Mouse (Mus musculus): ENCODE data around the gene Cct4.

The Cct4 gene

DNA sequence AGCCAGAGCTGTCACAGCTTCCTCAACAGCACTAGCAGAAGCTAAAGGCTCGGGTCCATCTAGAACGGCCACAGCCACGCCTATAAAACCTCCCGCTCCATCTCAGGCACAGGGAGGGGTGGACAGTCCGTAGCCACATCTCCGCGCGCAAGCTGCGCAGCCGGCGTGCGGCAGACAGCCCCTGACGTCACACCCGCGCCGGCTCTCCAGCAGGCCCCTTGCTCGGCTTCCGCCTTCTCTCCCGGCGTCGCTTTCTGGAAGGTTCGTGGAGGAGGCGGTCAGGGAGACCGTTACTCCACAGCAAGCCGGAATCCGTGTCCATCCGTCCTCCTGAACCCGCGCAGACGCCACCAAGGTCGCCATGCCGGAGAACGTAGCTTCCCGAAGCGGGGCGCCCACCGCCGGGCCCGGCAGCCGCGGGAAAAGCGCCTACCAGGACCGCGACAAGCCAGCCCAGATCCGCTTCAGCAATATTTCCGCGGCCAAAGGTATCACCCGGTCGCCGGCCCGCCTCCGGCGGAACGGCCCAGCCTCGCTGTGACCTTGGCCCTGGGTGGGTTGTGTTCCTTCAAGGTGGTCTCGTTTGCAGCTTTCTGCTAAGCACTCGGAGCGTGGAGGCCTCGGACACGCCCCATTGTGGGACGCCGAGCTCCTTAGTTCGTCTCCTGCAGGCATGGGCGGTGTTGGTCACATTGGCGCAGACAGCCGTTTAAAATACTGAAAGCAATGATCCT is at the start of gene Cct4:
TSS of gene Cct4 (plus strand) at position 127 of the 734 bp plus-strand sequence.
- peak; percentile 94 for DNase-seq

DNA sequence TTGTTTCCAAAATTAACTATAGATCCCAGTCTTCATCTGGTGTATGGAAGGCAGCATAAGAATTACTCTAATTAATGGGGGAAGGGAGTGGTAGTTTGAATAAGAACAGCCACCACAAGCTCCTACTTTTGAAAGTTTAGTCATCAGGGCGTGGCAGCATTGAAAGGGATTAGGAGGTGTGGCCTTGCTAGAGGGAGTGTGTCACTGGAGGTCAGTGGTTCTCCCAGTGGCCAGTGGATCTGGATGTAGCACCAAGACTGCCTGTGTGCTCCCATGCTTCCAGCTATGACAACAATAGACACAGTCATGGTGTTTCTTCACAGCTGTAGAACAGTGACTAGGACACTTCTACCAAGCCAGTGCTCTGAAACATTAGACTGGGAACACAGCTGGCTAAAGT is 41.2 kb upstream of the Cct4 start:
- DNase-seq, result no peak

DNA sequence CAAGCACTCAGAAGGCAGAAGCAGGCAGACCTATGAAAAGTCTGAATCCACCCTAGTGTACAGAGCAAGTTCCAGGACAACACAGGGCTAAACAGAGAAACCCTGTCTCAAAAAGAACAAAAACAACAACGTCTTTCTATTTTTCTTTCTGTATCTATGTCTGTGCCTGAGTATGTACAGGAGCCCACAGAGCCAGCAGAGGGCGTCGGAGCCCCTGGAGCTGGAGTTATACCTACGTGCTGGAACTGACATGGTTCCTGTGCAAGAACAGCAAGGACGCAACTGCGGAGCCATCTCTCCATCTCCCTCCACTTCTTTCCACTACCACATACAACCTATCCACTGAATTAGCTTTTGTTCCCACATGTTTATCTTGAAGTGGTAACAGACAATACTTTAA is 40.2 kb upstream of the Cct4 start:
- no peak for DNase-seq

DNA sequence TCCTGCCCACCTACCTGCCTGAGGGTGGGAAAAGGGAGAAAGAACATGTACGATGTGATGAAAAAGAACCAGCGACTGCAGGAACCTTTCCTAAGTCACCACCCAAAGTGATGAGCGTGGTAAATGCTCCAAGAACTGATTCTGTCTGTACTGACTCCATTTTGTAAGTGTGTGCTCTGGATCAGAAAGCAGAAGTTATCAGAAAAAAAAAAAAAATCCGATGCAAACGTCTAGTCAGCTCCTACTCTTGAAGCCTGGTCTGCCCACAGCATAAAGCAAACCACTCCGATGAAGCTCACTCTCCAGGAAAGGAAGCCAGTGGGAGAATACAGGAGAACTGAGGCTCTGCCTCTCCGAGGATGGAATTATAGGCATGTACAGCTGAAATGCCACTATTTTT is 37.7 kb upstream of the Cct4 start:
- no peak for DNase-seq

DNA sequence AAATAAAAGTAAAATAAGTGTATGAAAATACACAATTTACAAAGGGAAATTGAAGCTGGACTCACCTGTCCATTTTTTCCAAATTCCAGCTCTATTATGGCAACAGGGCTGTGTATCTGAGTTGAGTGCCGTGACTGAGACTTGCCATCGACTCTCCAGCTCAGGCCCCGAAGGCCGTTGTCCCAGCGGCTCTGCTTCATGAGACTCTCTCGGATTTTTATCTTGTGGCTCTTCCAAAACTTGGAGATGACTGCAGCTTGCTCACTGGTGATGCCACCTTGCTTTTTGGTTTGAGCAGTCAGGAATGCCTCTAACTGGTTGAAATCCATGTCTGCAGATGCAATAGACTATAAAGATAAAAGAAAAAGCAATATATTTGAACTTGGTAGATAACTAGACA is 34.0 kb upstream of the Cct4 start:
- no peak for DNase-seq

DNA sequence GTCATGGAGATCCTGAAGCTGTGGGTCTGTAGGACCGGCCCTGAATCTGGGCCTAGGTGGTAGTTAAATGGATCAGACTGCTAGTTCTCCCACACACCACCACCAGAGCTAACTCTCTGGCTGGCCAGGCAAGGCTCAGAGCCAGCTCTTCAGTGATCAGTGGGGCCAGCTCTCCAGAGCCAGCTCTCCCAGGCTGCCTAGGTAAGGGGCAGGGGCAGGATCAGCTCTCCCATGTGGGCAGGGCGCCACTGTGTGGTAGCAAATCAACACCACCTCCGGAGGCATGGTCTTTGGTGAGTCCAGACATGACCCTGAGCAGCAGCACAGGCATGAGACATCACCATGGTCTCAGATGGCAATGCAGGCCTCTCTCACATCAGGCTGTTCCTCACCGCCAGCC is 33.5 kb upstream of the Cct4 start:
- DNase-seq, result peak; percentile 90

DNA sequence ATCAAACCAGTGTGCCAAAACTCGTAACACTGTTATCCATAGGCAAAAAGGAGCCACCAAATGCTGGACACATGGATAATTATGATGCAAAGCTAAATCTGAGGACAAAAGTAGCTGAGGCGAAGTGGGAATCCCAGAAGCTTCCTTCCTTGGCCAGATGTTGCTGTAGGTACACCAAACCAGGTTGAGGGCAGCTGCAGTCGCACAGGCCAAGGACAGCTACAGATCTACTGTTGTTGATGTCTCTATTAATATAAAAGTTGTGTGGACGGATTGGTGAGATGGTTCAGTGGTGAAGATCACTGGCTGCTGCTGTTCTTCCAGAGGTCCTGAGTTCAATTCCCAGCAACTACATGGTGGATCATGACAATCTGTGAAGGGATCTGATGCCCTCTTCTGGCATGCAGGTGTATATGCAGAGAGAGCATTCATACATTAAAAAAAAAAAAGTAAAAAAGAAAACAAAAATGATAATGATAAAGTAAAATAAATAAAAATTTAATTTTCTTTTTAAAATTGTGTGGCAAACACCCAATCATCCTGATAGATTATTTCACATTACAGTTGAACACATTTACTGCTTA is 32.4 kb upstream of the Cct4 start:
- DNase-seq, result peak; percentile 22

DNA sequence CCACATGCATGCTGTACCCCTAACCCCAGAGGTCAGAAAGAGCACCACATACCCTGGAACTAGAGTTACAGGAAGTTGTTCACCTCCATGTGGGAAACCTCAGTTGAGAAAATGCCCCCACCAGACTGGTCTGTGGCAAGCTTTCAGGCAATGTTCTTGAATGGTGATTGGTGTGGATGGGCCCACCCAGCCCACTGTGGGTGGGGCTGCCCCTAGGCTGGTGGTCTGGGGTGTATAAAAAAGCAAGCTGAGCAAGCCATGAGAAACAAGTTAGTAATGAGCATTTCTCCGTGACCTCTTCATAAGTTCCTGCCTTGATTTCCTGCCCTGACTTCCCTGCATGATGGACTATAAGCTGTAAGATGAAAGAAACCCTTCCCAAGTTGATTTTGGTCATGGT is 28.2 kb upstream of the Cct4 start:
- DNase-seq, result no peak

DNA sequence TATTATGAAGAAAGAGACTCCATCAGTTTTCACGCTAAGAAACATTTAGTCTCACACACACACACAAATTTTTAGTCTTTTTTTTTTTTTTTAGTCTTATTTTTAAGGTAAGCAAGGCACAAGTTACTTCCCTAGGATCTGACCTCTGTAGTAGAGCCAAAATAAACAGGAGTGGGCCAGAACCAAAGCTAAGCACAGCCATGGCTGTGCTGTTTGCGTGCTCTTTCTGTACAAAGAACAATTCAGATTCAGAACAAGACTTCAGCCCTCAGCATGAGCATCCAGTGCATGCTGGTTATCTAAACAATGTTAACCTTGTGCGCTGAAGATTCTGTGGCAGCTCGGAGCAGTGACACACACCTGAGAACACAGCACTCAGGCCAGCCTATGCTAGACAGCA is 25.9 kb upstream of the Cct4 start:
- DNase-seq, result no peak

DNA sequence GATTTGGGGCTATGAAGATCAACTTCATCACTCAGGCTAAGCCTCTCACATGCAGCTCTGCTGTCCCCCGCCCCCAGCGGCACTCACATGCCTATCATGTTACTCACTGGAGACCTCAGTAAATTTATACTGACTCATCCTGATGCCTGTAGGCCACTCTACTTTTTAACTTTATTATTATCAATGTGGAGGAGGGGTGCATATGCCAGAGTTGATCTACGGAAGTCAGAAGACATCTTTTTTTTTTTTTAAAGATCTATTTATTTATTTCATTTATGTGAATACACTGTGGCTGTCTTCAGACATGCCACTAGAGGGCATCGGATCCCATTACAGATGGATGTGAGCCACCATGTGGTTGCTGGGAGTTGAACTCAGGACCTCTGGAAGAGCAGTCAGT is 24.8 kb upstream of the Cct4 start:
- no peak for DNase-seq

DNA sequence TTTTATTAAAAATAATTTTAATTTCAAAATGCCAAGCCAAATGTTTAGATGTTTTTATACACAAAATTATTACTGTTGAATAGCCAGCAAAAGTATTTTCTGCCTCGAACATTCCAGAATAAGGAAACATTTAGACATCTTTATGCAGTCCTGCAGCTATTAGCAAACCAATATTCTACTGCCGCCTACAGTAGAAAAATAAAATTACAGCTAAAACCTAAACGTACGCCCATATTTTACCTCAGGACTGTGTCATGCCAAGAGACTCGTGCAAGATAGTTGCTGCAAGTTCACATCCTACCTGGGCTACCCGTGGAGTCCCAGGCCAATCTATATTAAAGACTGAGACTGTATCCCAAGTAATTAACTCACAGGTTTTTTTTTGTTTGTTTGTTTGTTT is 20.8 kb upstream of the Cct4 start:
- peak; percentile 42 for DNase-seq

DNA sequence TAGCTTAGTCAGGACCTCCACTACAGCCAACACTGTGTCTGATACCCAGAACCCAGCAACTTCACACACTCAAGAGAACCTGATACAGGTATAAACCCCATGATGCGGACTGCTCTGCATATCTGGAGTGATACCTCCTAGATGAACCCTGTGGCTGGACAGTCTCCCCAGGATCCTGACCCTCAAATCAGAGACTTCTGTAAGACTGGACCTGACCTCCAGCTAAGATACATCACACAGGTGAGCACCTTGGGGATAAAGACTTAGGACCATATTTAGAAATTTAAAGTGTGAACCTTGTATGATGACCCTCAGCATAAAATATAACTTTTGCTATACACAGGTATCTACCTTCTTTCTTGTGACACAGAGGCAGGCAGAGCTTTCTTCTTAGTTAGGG is 19.8 kb upstream of the Cct4 start:
- no peak for DNase-seq

DNA sequence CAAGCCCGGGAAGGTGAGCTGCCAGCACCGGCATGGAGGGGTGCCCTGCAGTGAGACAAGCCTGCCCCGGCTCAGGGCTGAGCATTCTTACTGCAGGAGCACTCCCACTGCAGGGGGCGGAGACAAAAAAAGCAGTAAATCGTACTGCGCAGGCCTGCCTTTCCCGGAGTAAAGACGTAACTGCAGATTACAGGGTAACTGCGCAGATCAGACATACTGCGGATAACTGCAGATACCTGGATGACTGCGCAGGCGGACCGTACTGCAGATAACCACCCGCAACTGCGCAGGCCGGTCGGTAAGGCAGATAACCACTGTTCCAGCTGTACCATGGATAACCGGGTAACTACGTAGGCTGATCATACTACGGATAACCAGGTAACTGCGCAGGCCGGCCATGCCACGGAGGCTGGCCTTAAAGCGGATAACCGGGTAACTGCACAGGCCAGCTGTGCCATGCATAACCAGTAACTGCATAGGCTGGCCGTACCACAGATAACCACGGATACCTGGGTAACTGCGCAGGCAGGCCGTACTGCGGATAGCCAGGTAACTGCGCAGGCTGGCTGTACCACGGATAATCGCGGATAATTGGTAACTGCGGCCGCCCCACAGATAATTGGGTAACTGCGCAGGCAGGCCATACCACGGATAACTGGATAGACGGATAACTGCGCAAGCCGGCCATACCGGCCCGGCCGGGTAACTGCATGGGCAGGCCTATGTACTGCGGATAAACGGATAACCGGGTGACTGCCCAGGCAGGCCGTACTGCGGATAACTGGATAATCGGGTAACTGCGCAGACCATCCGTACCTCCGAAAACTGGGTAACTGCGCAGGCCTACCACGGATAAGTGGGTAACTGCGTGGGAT is 18.2 kb upstream of the Cct4 start, which contains the start of gene Zrsr1:
TSS of gene Zrsr1 (plus strand) at position 171 of the 875 bp plus-strand sequence.
- peak; percentile 87 for DNase-seq

DNA sequence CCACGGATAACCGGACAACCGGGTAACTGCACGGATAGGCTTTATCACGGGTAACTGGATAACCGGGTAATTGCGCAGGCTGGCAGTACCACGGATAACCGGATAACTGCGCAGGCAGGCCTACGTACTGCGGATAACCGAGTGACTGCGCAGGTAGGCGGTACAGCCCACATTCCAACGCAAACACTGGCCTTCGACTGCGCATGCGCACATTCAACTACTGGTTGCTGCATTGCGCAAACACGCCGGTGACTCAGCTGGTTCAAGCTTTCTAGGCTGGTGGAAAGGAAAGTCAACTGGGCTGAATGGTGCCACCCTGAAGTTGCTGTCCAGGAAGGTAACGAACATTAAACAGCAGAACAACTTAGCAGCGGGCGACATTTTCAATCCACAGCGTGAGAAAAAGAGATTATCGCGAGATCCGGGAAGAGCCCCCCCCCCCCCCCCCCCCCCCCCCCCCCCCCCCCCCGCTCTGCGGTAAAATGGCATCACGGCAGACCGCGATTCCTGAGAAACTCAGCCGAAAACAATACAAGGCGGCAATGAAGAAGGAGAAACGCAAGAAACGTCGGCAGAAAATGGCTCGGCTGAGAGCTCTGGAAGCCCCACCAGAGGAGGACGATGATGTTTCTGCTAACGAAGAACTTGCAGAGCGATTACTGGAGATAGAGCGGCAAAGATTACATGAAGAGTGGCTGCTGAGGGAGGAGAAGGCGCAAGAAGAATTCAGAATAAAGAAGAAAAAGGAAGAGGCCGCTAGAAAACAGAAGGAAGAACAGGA is 17.4 kb upstream of the Cct4 start:
- peak; percentile 87 for DNase-seq

DNA sequence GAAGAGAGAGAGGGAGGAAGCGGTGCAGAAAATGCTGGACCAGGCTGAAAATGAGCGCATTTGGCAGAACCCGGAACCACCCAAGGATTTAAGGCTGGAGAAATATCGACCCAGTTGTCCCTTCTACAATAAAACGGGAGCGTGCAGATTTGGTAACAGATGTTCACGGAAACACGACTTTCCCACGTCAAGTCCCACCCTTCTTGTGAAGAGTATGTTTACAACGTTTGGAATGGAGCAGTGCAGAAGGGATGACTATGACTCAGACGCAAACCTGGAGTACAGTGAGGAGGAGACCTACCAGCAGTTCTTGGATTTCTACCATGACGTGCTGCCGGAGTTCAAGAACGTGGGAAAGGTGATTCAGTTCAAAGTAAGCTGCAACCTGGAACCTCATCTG is 16.7 kb upstream of the Cct4 start:
- no peak for DNase-seq

DNA sequence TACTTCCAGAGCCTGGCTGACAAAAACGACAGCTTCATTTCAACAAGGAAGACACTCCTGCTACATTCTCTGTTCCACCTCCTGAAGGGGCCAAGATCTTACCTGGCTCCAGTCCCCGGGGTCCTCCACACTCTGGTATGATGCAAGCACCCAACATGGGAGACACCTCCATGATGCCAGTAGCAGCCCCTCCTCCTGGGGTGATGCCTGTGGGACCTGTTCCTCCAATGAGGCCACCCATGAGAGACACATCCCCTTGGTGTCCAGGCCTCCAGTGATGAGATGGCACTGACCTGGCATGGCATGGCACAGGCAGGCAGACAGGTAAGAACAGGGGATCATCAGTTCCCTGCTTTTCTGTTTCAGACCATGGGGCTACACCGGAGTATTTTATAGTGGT is 12.1 kb upstream of the Cct4 start:
- DNase-seq, result no peak

DNA sequence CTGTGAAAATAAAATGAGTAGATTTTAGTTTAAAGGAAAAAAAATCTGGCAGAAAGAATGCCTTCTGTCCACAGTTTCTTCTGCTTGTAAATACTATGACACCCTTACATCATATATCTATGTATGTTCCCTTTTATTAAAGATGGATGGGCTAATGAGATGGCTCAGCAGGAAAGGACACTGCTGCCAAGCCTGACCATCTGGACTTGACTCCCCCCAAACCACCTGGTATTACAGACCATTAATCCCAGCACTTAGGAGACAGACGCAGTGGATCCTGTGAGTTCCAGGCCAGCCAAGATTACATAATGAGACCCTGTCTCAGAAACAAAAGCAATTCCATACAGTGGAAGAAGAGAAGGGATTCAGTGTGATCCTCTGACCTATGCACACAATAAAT is 11.6 kb upstream of the Cct4 start:
- no peak for DNase-seq

DNA sequence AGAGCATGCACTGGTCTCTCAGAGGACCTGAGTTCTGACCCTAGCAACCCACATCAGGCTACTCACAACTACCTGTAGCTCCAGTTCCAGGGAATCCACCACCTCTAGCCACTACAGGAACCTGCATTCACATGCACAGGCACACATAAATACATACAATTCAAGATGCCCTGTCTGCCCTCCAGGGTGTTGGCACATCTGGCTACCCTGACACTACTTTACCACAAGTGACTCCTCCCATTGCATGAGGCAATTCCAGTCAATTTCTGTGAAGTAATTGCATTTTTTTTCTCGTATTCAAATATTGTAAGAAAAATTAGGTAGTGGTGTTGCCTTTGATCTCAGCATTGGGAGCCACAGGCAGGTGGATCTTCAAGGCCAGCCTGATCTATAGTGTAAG is 11.1 kb upstream of the Cct4 start:
- DNase-seq, result no peak

DNA sequence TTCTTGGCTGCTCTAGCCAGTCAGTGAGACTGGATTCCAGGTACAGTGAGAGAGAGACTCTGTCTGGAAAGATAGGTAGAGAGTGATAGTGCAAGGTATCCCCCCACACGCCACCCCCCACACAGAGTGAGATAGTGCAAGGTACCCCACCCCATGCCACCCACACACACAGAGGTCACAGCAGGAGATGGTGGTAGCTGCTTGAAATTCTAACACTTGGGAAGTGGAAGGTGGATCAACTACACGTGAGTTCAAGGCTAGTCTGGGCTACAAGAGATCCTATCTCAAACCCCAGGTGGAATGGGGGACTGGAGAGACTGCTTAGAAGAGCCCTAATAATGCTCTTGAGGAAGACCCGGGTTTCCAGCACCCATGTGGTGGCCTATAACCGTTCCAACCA is 9.3 kb upstream of the Cct4 start:
- no peak for DNase-seq

DNA sequence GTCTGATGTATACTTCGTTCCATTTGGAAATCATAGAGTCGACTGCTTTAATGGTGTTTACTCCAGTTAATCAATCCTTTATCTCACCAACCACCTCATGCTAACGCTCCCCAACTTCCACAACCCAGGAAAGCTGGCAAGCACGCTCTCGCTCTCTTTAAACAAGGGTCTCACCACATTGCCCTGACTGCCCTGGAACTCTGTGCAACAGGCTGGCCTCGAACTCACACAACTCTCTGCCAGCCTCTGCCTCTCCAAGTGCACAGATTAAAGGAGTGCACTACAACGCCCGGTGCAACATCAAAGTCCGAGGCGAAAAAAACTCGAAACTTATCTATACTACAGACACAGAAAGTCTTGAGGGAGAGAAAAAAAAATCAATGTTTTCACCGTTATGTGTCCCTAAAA is 8.8 kb upstream of the Cct4 start:
- no peak for DNase-seq

DNA sequence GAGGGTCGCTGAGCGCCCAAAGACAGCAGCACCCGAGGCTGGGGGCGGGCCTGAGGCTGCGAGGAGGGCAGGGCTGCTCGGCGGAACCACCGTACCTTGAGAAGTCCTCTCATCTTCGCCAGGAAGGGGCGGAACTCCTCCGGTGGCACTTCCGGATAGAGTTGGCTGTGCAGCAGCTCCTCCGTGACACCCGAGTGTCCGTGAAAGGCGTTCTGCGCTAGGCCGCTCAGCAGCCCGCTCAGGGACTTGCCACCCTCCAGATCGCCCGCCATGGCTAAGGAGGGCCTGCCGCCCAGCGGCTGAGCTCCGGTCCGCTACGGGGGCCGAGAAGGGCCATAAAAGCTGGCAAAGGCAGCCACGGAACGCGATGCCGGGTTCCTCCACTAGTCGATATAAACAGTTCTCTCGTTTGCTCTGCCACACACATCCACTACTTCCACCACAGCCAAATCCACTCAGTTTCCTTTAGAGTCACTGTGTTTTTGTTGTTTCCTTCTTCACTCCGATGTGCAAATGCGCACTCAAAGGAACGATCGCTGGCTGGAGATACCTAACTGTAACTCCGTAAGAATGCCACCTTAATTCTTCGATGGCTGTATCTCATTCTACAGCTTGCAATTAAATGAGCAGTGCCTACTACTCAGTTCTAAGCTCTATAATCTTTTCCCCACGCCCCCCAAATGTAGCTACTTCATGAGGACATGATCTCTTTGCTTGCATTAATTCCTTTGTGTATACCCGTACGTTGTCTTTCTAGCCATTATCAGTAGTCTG is 8.1 kb upstream of the Cct4 start, which contains the start of the genes Gm28048 and Commd1:
TSS of gene Gm28048 (minus strand) at position 107 of the 774 bp plus-strand sequence.
TSS of gene Commd1 (minus strand) at position 399 of the 774 bp plus-strand sequence.
- peak; percentile 96 for DNase-seq

DNA sequence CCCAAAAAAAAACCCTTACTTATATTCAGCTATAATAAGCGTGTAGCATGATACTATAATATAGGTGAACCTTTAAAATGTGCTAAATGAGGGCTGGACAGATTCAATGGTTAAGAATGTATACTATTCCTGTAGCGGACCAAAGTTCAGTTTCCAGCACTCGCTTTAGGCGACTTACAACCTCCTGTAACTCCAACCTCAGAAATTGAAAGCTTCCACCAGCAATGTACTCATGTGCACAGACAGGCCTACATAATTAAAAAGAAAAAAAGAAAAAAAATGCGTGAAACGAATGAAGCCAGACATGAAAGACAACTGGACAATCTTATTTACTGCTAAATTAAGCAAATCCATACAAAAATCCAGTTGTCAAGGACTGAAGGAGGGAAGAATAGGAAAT is 7.5 kb upstream of the Cct4 start:
- no peak for DNase-seq
